Mouse (Mus musculus) embryonic facial prominence, embryonic 12.5 days (tissue): Measurements from ENCODE around the gene Abca4. TPM values are rescaled to one million over a fixed set of nuclear protein-coding genes. Genes with fewer than 3 reads are reported as not detected.

Experiments
- ATAC-seq: fragments of 200-750 bp; cut with Nextera tagmentation; 2 replicates; pipeline ENCODE4 v1.8.0; 2017; ENCODE audit not compliant: insufficient number of reproducible peaks, insufficient read depth, low FRiP score, low TSS enrichment
- H3K27ac ChIP-seq: fragments of 300-500 bp; sonication (generic); 2 replicates; pipeline ENCODE4 v1.5.1; 2016; ENCODE audit warnings: mild to moderate bottlenecking
- H3K27me3 ChIP-seq: fragments of 300-500 bp; sonication (generic); 2 replicates; pipeline ENCODE4 v1.6.1; 2016; ENCODE audit warnings: mild to moderate bottlenecking, moderate library complexity
- H3K36me3 ChIP-seq: fragments of 300-500 bp; sonication (generic); 2 replicates; pipeline ENCODE4 v1.6.1; 2016; ENCODE audit warnings: mild to moderate bottlenecking
- H3K4me1 ChIP-seq: fragments of 300-500 bp; sonication (generic); 2 replicates; pipeline ENCODE4 v1.6.1; 2016
- H3K4me2 ChIP-seq: fragments of 300-500 bp; sonication (generic); replicated peaks from 2 replicates; pipeline ENCODE4 v1.6.1; 2016; ENCODE audit warnings: mild to moderate bottlenecking, moderate library complexity
- H3K4me3 ChIP-seq: fragments of 300-500 bp; sonication (generic); 2 replicates; pipeline ENCODE4 v1.5.1; 2016; ENCODE audit warnings: mild to moderate bottlenecking
- H3K9ac ChIP-seq: fragments of 300-500 bp; sonication (generic); 2 replicates; pipeline ENCODE4 v1.6.1; 2016; ENCODE audit warnings: mild to moderate bottlenecking, moderate library complexity
- H3K9me3 ChIP-seq: fragments of 300-500 bp; sonication (generic); 2 replicates; pipeline ENCODE4 v1.6.1; 2016; ENCODE audit warnings: mild to moderate bottlenecking, moderate library complexity
- WGBS: fragments of 180-500 bp; shearing (Covaris S2); methylation state at CpG from one replicate; pipeline ENCODE4 v1.1.7; 2016; 5-methylcytosine and 5-hydroxymethylcytosine counted together
- polyA plus RNA-seq: library from polyadenylated mRNA; unstranded; fragments of >200 nt; fragmentation: Nextera tagmentation; extraction: Ambion mirVana; gene quantifications from 2 replicates; pipeline ENCODE4 v1.2.1, GENCODE M21; 2016

Abca4 gene
- polyA plus RNA-seq, 1 experiment from 2014 or later: 1.2 TPM

- 66% methylated on average over 11 of the region's 11 CpGs for WGBS
- ATAC-seq: peak; percentile 76
Observed at GRCm38 (mm10) chr3:122088054-122088681, 43.9 kb downstream of the Abca4 start.

GRCm38 (mm10) chr3:122090338-122090737 lies 46.1 kb downstream of the Abca4 start:
- Histone ChIP-seq H3K27ac (no peak overlapping the region), H3K36me3 (no peaks in the 10 kb centered on the region), H3K4me3 (no peak overlapping the region), H3K4me1 (0 out of 2 replicates have a peak, but pooled peaks cover 6% of the 10 kb centered on the region), H3K9ac (no peak overlapping the region), H3K27me3 (no peaks in the 10 kb centered on the region), H3K9me3 (no peaks in the 10 kb centered on the region), H3K4me2 (no peak overlapping the region)
- no peak for ATAC-seq
- WGBS: 82% methylated on average over 6 of the region's 6 CpGs

More at GRCm38 (mm10) chr3:122088054-122088681, 43.9 kb downstream of the Abca4 start:
- Histone ChIP-seq H3K27ac (peak overlapping the region; percentile 52; the same call in 1 of the 2 replicates), H3K27me3 (no peaks in the 10 kb centered on the region), H3K36me3 (no peaks in the 10 kb centered on the region), H3K9me3 (no peaks in the 10 kb centered on the region), H3K4me3 (no peak overlapping the region), H3K4me2 (no peak overlapping the region), H3K9ac (no peak overlapping the region), H3K4me1 (peaks cover 13% of the 10 kb centered on the region; the same call in 1 of the 2 replicates)

GRCm38 (mm10) chr3:122099713-122100112 lies 55.5 kb downstream of the Abca4 start:
- Histone ChIP-seq H3K27me3 (no peaks in the 10 kb centered on the region), H3K4me3 (no peak overlapping the region), H3K36me3 (no peaks in the 10 kb centered on the region), H3K9ac (no peak overlapping the region), H3K4me1 (peaks cover 19% of the 10 kb centered on the region), H3K27ac (no peak overlapping the region), H3K4me2 (no peak overlapping the region), H3K9me3 (no peaks in the 10 kb centered on the region)
- WGBS: 81% methylated on average over 5 of the region's 5 CpGs
- no peak for ATAC-seq

- Histone ChIP-seq H3K36me3 (no peaks in the 10 kb centered on the region), H3K9ac (no peak overlapping the region), H3K4me2 (no peak overlapping the region), H3K9me3 (no peaks in the 10 kb centered on the region), H3K4me3 (no peak overlapping the region), H3K4me1 (peaks cover 18% of the 10 kb centered on the region), H3K27ac (no peak overlapping the region), H3K27me3 (no peaks in the 10 kb centered on the region)
- 63% methylated on average over 7 of the region's 7 CpGs for WGBS
- no peak for ATAC-seq
Observed at GRCm38 (mm10) chr3:122102091-122102490, 57.8 kb downstream of the Abca4 start.

- Histone ChIP-seq H3K9me3 (no peaks in the 10 kb centered on the region), H3K27me3 (no peaks in the 10 kb centered on the region), H3K4me2 (peak overlapping the region; percentile 45), H3K4me3 (peak overlapping the region; percentile 15; the same call in 1 of the 2 replicates), H3K9ac (no peak overlapping the region), H3K36me3 (no peaks in the 10 kb centered on the region), H3K4me1 (peaks cover 9% of the 10 kb centered on the region; the same call in 1 of the 2 replicates), H3K27ac (no peak overlapping the region)
- ATAC-seq: no peak
- whole genome bisulfite sequencing: 30% methylated on average over 20 of the region's 20 CpGs
Observed at GRCm38 (mm10) chr3:122103864-122104808, 59.9 kb downstream of the Abca4 start.

- Histone ChIP-seq H3K9me3 (no peaks in the 10 kb centered on the region), H3K4me3 (no peak overlapping the region), H3K27ac (no peak overlapping the region), H3K9ac (no peak overlapping the region), H3K4me2 (no peak overlapping the region), H3K27me3 (0 out of 2 replicates have a peak, but pooled peaks cover 2% of the 10 kb centered on the region), H3K4me1 (peaks cover 25% of the 10 kb centered on the region), H3K36me3 (no peaks in the 10 kb centered on the region)
- ATAC-seq: no peak
- WGBS: 78% methylated on average over 8 of the region's 8 CpGs
Observed at GRCm38 (mm10) chr3:122106920-122107319, 62.7 kb downstream of the Abca4 start.

- Histone ChIP-seq H3K27ac (no peak overlapping the region), H3K4me2 (no peak overlapping the region), H3K9me3 (no peaks in the 10 kb centered on the region), H3K4me1 (peaks cover 25% of the 10 kb centered on the region), H3K4me3 (no peak overlapping the region), H3K9ac (no peak overlapping the region), H3K27me3 (0 out of 2 replicates have a peak, but pooled peaks cover 2% of the 10 kb centered on the region), H3K36me3 (no peaks in the 10 kb centered on the region)
- ATAC-seq: no peak
- WGBS: 86% methylated on average over 14 of the region's 14 CpGs
Observed at GRCm38 (mm10) chr3:122107643-122108194, 63.5 kb downstream of the Abca4 start.

- no peak for ATAC-seq
- no peak overlapping the region for H3K9ac ChIP-seq
- no peak overlapping the region for H3K27ac ChIP-seq
- H3K4me2 ChIP-seq: no peak overlapping the region
- H3K27me3 ChIP-seq: 0 out of 2 replicates have a peak, but pooled peaks cover 2% of the 10 kb centered on the region
- WGBS: 79% methylated on average over 4 of the region's 4 CpGs
- no peaks in the 10 kb centered on the region for H3K9me3 ChIP-seq
- H3K4me1 ChIP-seq: peaks cover 16% of the 10 kb centered on the region
- H3K4me3 ChIP-seq: no peak overlapping the region
- no peaks in the 10 kb centered on the region for H3K36me3 ChIP-seq
Observed at GRCm38 (mm10) chr3:122109461-122109860, 65.2 kb downstream of the Abca4 start.

GRCm38 (mm10) chr3:122111141-122111981 lies 67.1 kb downstream of the Abca4 start:
- no peak overlapping the region for H3K4me3 ChIP-seq
- peaks cover 16% of the 10 kb centered on the region for H3K4me1 ChIP-seq
- no peak overlapping the region for H3K4me2 ChIP-seq
- no peaks in the 10 kb centered on the region for H3K36me3 ChIP-seq
- no peak overlapping the region for H3K27ac ChIP-seq
- WGBS: 27% methylated on average over 9 of the region's 9 CpGs
- no peak overlapping the region for H3K9ac ChIP-seq
- no peak for ATAC-seq
- 0 out of 2 replicates have a peak, but pooled peaks cover 2% of the 10 kb centered on the region for H3K27me3 ChIP-seq
- H3K9me3 ChIP-seq: no peaks in the 10 kb centered on the region

- WGBS: 43% methylated on average over 9 of the region's 9 CpGs
- Histone ChIP-seq H3K9me3 (no peaks in the 10 kb centered on the region), H3K4me2 (no peak overlapping the region), H3K27ac (peak overlapping the region; percentile 8; the same call in 1 of the 2 replicates), H3K4me1 (peaks cover 19% of the 10 kb centered on the region), H3K36me3 (no peaks in the 10 kb centered on the region), H3K9ac (no peak overlapping the region), H3K4me3 (no peak overlapping the region), H3K27me3 (no peaks in the 10 kb centered on the region)
- no peak for ATAC-seq
Observed at GRCm38 (mm10) chr3:122118651-122119214, 74.5 kb downstream of the Abca4 start.
